Comparison of ENCODE assay signal across 8 mouse cellular contexts in genomic region chr9:48538044-48538645, GRCm38 (mm10). TPM values are rescaled to one million over a fixed set of nuclear protein-coding genes. Genes with fewer than 3 reads are reported as not detected.
A peak's percentile ranks its signal among the peaks of the same experiment; 100 is the strongest.
DNase-seq lines count a peak whose midpoint lies in the region; ATAC-seq lines count a peak whose summit lies in the region.

No protein-coding gene starts in this region.

- peaks cover 3% of the 10 kb centered on the region; the same call in 1 of the 2 replicates for H3K4me1 ChIP-seq in heart, embryonic 16.5 days (ENCODE audit: control insufficient read depth, insufficient read depth, low read length)
- peaks cover 15% of the 10 kb centered on the region for H3K4me1 ChIP-seq in hindbrain, embryonic 13.5 days (replicated peaks)
- H3K4me1 ChIP-seq in midbrain, embryonic 13.5 days (replicated peaks), result peaks cover 11% of the 10 kb centered on the region

- H3K9me3 ChIP-seq in heart, embryonic 16.5 days (replicated peaks; ENCODE audit: control insufficient read depth, low read length), result peaks cover 13% of the 10 kb centered on the region
- peaks cover 3% of the 10 kb centered on the region; the same call in 1 of the 2 replicates for H3K9me3 ChIP-seq in hindbrain, embryonic 13.5 days
- peaks cover 7% of the 10 kb centered on the region; the same call in 1 of the 2 replicates for H3K9me3 ChIP-seq in midbrain, embryonic 13.5 days

- peak overlapping the region; percentile 63 for H3K27ac ChIP-seq in heart, embryonic 16.5 days (ENCODE audit: low read length)
- peak overlapping the region; percentile 67 for H3K27ac ChIP-seq in hindbrain, embryonic 13.5 days
- H3K27ac ChIP-seq in midbrain, embryonic 13.5 days, result 0 out of 2 replicates have a peak overlapping the region, but pooled peaks have one; percentile 35

- DNase-seq in heart, adult 8-10 months (ENCODE audit: low spot score), result no peak
- DNase-seq in brain, adult 2 months (ENCODE audit: low read depth, low spot score), result peak; percentile 19
- DNase-seq in urinary bladder, postnatal 10 days (ENCODE audit: low spot score), result no peak
- no peak for DNase-seq in adrenal gland, postnatal 25 days
- DNase-seq in right cerebral cortex, postnatal 4 days, result no peak

- H3K4me3 ChIP-seq in heart, embryonic 16.5 days (ENCODE audit: low read length), result peak overlapping the region; percentile 39
- H3K4me3 ChIP-seq in hindbrain, embryonic 13.5 days, result peak overlapping the region; percentile 27
- peak overlapping the region; percentile 28 for H3K4me3 ChIP-seq in midbrain, embryonic 13.5 days (replicated peaks)

- ATAC-seq in heart, embryonic 16.5 days (replicated peaks; ENCODE audit: extremely low read depth, insufficient read depth, low FRiP score), result no peak; the same call in 1 of the 2 replicates
- no peak for ATAC-seq in hindbrain, embryonic 13.5 days (ENCODE audit: low FRiP score)
- peak; percentile 43; the same call in 1 of the 2 replicates for ATAC-seq in midbrain, embryonic 13.5 days

- H3K9ac ChIP-seq in heart, embryonic 16.5 days (ENCODE audit: low read length), result peak overlapping the region; percentile 52
- peak overlapping the region; percentile 55 for H3K9ac ChIP-seq in hindbrain, embryonic 13.5 days
- H3K9ac ChIP-seq in midbrain, embryonic 13.5 days (replicated peaks), result peak overlapping the region; percentile 53; the same call in 1 of the 2 replicates

- H3K36me3 ChIP-seq in heart, embryonic 16.5 days (ENCODE audit: control insufficient read depth, insufficient read depth), result no peaks in the 10 kb centered on the region
- H3K36me3 ChIP-seq in hindbrain, embryonic 13.5 days, result no peaks in the 10 kb centered on the region
- H3K36me3 ChIP-seq in midbrain, embryonic 13.5 days, result no peaks in the 10 kb centered on the region

- 6% methylated on average over 17 of the region's 17 CpGs for WGBS in heart, embryonic 16.5 days
- 1% methylated on average over 17 of the region's 17 CpGs for WGBS in hindbrain, embryonic 13.5 days
- WGBS in midbrain, embryonic 13.5 days, result under 1% methylated on average over 17 of the region's 17 CpGs

- 0 out of 2 replicates have a peak, but pooled peaks cover 2% of the 10 kb centered on the region for H3K27me3 ChIP-seq in heart, embryonic 16.5 days (ENCODE audit: control insufficient read depth, insufficient read depth, low read length)
- no peaks in the 10 kb centered on the region for H3K27me3 ChIP-seq in hindbrain, embryonic 13.5 days
- peaks cover 11% of the 10 kb centered on the region for H3K27me3 ChIP-seq in midbrain, embryonic 13.5 days

- H3K4me2 ChIP-seq in heart, embryonic 16.5 days (ENCODE audit: low read depth, low read length), result peak overlapping the region; percentile 60
- peak overlapping the region; percentile 55 for H3K4me2 ChIP-seq in hindbrain, embryonic 13.5 days
- H3K4me2 ChIP-seq in midbrain, embryonic 13.5 days (replicated peaks), result peak overlapping the region; percentile 55

RNA-seq across cellular contexts. Expression of gene Gm5617, which starts 42.9 kb away (rescaled TPM):
- polyA plus RNA-seq in heart, embryonic 16.5 days (2015; fragmentation: Nextera tagmentation; extraction: Ambion mirVana), result 31.6 and 32.3 TPM in 2 replicates
- total RNA-seq in heart, adult 8-10 months (2022), result 10 to 100 TPM; 42.6 to 52.1 (median 44.2) TPM
- polyA plus RNA-seq in hindbrain, embryonic 13.5 days (2015; fragmentation: Nextera tagmentation; extraction: Ambion mirVana), result 33.4 and 34.4 TPM in 2 replicates
- 33.2 and 38.2 TPM in 2 replicates for polyA plus RNA-seq in midbrain, embryonic 13.5 days (2015; fragmentation: Nextera tagmentation; extraction: Ambion mirVana)
- 54.3 and 55.8 TPM in 2 replicates for total RNA-seq in adrenal gland, postnatal 25 days (2021)

RNA-seq across cellular contexts. Expression of gene Rbm7, which starts 43.0 kb away (rescaled TPM):
- polyA plus RNA-seq in heart, embryonic 16.5 days (2015; fragmentation: Nextera tagmentation; extraction: Ambion mirVana), result 80.3 and 89.8 TPM in 2 replicates
- total RNA-seq in heart, adult 8-10 months (2022), result 10 to 100 TPM; 18.4 to 21.5 (median 21.0) TPM
- 85.8 and 93.7 TPM in 2 replicates for polyA plus RNA-seq in hindbrain, embryonic 13.5 days (2015; fragmentation: Nextera tagmentation; extraction: Ambion mirVana)
- 92.8 and 107 TPM in 2 replicates for polyA plus RNA-seq in midbrain, embryonic 13.5 days (2015; fragmentation: Nextera tagmentation; extraction: Ambion mirVana)
- total RNA-seq in adrenal gland, postnatal 25 days (2021), result 64.6 and 70.8 TPM in 2 replicates

RNA-seq across cellular contexts. Expression of gene Rexo2, which starts 57.7 kb away (rescaled TPM):
- 102 and 108 TPM in 2 replicates for polyA plus RNA-seq in heart, embryonic 16.5 days (2015; fragmentation: Nextera tagmentation; extraction: Ambion mirVana)
- 10 to 100 TPM; 63.5 to 72.7 (median 67.9) TPM for total RNA-seq in heart, adult 8-10 months (2022)
- polyA plus RNA-seq in hindbrain, embryonic 13.5 days (2015; fragmentation: Nextera tagmentation; extraction: Ambion mirVana), result 80.8 and 91.1 TPM in 2 replicates
- polyA plus RNA-seq in midbrain, embryonic 13.5 days (2015; fragmentation: Nextera tagmentation; extraction: Ambion mirVana), result 74.3 and 77.5 TPM in 2 replicates
- 112 and 121 TPM in 2 replicates for total RNA-seq in adrenal gland, postnatal 25 days (2021)
